Mouse (Mus musculus) liver, embryonic 13.5 days (tissue): Measurements from ENCODE around the gene Rusc2. TPM values are rescaled to one million over a fixed set of nuclear protein-coding genes. Genes with fewer than 3 reads are reported as not detected.

ENCODE experiments used
- ATAC-seq: fragments of 200-750 bp; cut with Nextera tagmentation; 2 replicates; pipeline ENCODE4 v1.8.0; 2017; ENCODE audit warnings: low read depth, mild to moderate bottlenecking, moderate number of reproducible peaks, moderate library complexity
- DNase-seq: peaks from one replicate; pipeline ENCODE4 v3.0.0; 2022
- H3K27ac ChIP-seq: fragments of 300-500 bp; sonication (generic); 2 replicates; pipeline ENCODE4 v1.5.1; 2015; ENCODE audit warnings: moderate library complexity, mild to moderate bottlenecking, inconsistent platforms
- H3K27me3 ChIP-seq: fragments of 300-500 bp; sonication (generic); 2 replicates; pipeline ENCODE4 v1.6.1; 2015; ENCODE audit warnings: mild to moderate bottlenecking, inconsistent platforms
- H3K36me3 ChIP-seq: fragments of 300-500 bp; sonication (generic); 2 replicates; pipeline ENCODE4 v1.6.1; 2015; ENCODE audit warnings: mild to moderate bottlenecking, inconsistent platforms
- H3K4me1 ChIP-seq: fragments of 300-500 bp; sonication (generic); replicated peaks from 2 replicates; pipeline ENCODE4 v1.6.1; 2015; ENCODE audit warnings: inconsistent platforms
- H3K4me2 ChIP-seq: fragments of 300-500 bp; sonication (generic); 2 replicates; pipeline ENCODE4 v1.6.1; 2015; ENCODE audit warnings: inconsistent platforms, mild to moderate bottlenecking, moderate library complexity
- H3K4me3 ChIP-seq: fragments of 300-500 bp; sonication (generic); replicated peaks from 2 replicates; pipeline ENCODE4 v1.5.1; 2015; ENCODE audit warnings: mild to moderate bottlenecking, inconsistent platforms
- H3K9ac ChIP-seq: fragments of 300-500 bp; sonication (generic); 2 replicates; pipeline ENCODE4 v1.6.1; 2015; ENCODE audit warnings: mild to moderate bottlenecking, inconsistent platforms
- H3K9me3 ChIP-seq: fragments of 300-500 bp; sonication (generic); replicated peaks from 2 replicates; pipeline ENCODE4 v1.6.1; 2016; ENCODE audit warnings: inconsistent platforms
- WGBS: fragments of 180-500 bp; shearing (Covaris S2); methylation state at CpG from one replicate; pipeline ENCODE4 v1.1.7; 2015; ENCODE audit not compliant: insufficient replicate concordance; 5-methylcytosine and 5-hydroxymethylcytosine counted together
- polyA plus RNA-seq: library from polyadenylated mRNA; unstranded; fragments of >200 nt; fragmentation: Nextera tagmentation; extraction: Ambion mirVana; gene quantifications from 2 replicates; pipeline ENCODE4 v1.2.1, GENCODE M21; 2015

Gene Rusc2
- 0.75 and 0.82 TPM in 2 replicates for polyA plus RNA-seq

DNA sequence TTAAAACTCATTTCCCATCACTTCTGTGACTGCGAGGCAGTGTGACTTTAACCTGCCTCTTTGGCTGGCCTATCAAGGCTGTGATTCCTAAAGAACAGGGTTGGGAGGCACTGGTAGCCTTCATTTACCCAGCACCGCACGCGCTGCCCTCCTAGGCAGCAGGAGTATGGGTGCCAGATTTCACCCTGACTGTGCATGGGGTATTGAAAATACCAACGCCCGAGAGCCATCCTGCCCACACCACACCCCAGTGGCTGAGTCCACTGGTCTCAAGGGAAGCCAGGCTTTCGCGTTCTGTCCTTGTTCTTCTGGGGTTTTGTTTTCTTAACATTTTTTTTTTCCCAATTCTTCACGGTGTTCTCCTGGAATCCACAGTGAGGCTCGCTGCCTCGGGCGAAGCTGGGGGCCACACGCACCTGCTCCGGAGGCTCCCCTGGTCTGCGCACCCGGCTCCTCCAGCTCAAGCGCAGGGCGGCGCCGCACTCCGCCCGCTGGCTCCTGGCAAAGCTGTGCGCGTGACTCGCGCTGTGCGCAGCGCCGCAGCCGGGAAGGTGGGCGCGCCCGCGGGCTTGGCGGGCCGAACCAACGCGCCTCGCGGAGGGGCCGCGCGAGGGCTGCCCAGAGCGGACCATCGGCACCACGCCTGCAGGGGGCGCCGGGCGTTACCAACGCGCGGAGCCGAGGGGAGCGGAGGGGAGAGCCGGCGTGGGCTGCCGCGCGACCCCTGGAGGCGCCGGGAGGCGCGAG lies at the start of gene Rusc2:
TSS of gene Rusc2 (plus strand) at position 572 of the 747 bp plus-strand sequence.
- Histone ChIP-seq H3K9me3 (no peaks in the 10 kb centered on the region), H3K27me3 (peaks cover 31% of the 10 kb centered on the region), H3K27ac (no peak within 1 kb of the TSS), H3K36me3 (no peaks in the 10 kb centered on the region), H3K9ac (peak within 1 kb of the TSS; percentile 55), H3K4me2 (peak within 1 kb of the TSS; percentile 71), H3K4me1 (peaks cover 8% of the 10 kb centered on the region), H3K4me3 (peak within 1 kb of the TSS; percentile 57)
- DNase-seq (peak; percentile 8), ATAC-seq (peak; percentile 59; the same call in 1 of the 2 replicates)
- 2% methylated on average over 61 of the region's 63 CpGs for WGBS

DNA sequence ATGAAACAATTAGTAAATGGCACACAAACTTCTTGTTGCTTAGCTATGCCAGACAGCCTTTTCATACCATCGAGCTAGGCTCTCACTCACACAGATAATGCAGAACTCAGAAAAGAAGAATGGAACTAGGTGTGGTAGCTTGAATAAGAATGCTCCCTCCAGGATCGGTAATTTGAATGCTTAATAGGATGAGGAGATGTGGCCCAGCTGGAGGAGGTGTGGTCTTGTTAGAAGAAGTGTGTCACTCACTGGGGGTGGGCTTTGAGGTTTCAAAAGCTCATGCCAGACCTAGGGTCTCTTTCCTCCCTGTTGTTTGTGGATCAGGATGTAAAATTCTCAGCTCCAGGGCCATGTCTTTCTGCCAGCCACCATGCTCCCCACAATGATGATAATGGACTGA lies 47.0 kb upstream of the Rusc2 start:
- Histone ChIP-seq H3K4me1 (no peaks in the 10 kb centered on the region), H3K4me2 (no peak overlapping the region), H3K27me3 (no peaks in the 10 kb centered on the region), H3K9me3 (0 out of 2 replicates have a peak, but pooled peaks cover 7% of the 10 kb centered on the region), H3K4me3 (no peak overlapping the region), H3K9ac (no peak overlapping the region), H3K36me3 (no peaks in the 10 kb centered on the region), H3K27ac (no peak overlapping the region)
- ATAC-seq (no peak), DNase-seq (no peak)
- WGBS = 47% methylated on average over 2 of the region's 2 CpGs

- Histone ChIP-seq H3K27me3 (no peaks in the 10 kb centered on the region), H3K4me2 (no peak overlapping the region), H3K36me3 (no peaks in the 10 kb centered on the region), H3K9me3 (0 out of 2 replicates have a peak, but pooled peaks cover 7% of the 10 kb centered on the region), H3K4me1 (no peaks in the 10 kb centered on the region), H3K9ac (no peak overlapping the region), H3K4me3 (no peak overlapping the region), H3K27ac (no peak overlapping the region)
- no peak for ATAC-seq
- no peak for DNase-seq
Measured at GRCm38 (mm10) chr4:43336176-43336575, 45.6 kb upstream of the Rusc2 start.

DNA sequence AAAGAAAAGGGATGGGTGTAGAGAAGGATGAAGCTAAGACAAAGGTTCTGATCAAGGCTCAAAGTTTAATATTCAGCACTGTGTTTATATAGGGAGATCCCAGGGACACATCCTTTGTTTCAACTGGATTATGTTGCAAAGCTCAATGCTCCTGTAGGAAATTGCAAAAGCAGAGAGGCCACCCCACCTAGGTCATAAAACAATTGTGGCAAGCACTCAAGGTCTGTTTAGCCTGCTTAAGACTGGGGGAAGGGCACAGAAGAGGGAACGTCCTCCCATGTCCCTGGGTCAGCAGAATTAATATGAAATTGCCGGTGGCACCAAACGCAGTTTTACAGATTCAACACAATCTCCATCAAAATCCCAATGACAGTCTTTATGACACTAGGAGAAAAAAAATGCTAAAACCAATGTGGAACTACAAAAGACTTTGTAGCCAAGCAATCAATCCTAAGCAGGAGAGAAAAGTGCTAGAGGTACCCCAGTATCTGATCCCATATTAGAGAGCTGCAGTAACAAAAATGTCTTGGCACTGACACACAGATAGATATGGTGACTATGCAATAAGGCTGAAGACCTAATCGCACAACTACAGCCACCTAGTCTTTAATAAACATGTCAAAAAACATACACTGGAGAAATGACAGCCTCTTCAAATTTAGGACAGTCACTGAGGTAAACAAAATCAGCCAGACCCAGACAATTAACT lies 41.5 kb upstream of the Rusc2 start:
- H3K4me3 ChIP-seq = no peak overlapping the region
- H3K36me3 ChIP-seq = no peaks in the 10 kb centered on the region
- H3K4me1 ChIP-seq = no peaks in the 10 kb centered on the region
- H3K9ac ChIP-seq = no peak overlapping the region
- no peak overlapping the region for H3K4me2 ChIP-seq
- H3K27me3 ChIP-seq = no peaks in the 10 kb centered on the region
- WGBS = 61% methylated on average over 4 of the region's 4 CpGs
- DNase-seq = no peak
- ATAC-seq = no peak
- 0 out of 2 replicates have a peak, but pooled peaks cover 7% of the 10 kb centered on the region for H3K9me3 ChIP-seq
- H3K27ac ChIP-seq = no peak overlapping the region

- Histone ChIP-seq H3K4me3 (no peak overlapping the region), H3K9ac (no peak overlapping the region), H3K4me1 (no peaks in the 10 kb centered on the region), H3K27ac (no peak overlapping the region), H3K4me2 (no peak overlapping the region), H3K27me3 (no peaks in the 10 kb centered on the region), H3K36me3 (no peaks in the 10 kb centered on the region), H3K9me3 (0 out of 2 replicates have a peak, but pooled peaks cover 4% of the 10 kb centered on the region)
- 61% methylated on average over 7 of the region's 7 CpGs for WGBS
- DNase-seq (no peak), ATAC-seq (no peak)
Measured at GRCm38 (mm10) chr4:43341276-43341891, 40.4 kb upstream of the Rusc2 start.

DNA sequence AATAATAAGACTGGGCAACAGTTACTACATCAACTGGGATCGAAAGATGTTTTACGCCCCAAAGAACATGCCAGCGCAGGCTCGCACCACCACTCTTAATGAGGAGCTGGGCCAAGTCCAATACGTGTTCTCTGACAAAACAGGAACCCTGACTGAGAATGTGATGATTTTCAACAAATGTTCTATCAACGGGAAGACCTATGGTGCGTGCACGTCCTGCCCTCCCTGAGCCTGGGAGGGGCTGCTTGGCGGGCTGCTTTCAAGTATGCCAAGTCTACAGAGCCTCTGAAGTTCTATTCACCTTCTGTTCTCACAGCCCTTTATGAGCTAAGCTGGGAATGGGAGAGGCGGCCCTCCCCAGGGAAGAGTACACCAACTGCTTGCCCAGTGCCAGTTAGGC lies 39.3 kb upstream of the Rusc2 start:
- no peaks in the 10 kb centered on the region for H3K36me3 ChIP-seq
- no peaks in the 10 kb centered on the region for H3K9me3 ChIP-seq
- H3K4me3 ChIP-seq = no peak overlapping the region
- no peak overlapping the region for H3K27ac ChIP-seq
- ATAC-seq (no peak), DNase-seq (no peak)
- H3K4me1 ChIP-seq = no peaks in the 10 kb centered on the region
- no peaks in the 10 kb centered on the region for H3K27me3 ChIP-seq
- no peak overlapping the region for H3K4me2 ChIP-seq
- H3K9ac ChIP-seq = no peak overlapping the region
- 82% methylated on average over 10 of the region's 10 CpGs for WGBS

GRCm38 (mm10) chr4:43344932-43345331 lies 36.8 kb upstream of the Rusc2 start:
- no peaks in the 10 kb centered on the region for H3K9me3 ChIP-seq
- H3K27me3 ChIP-seq = no peaks in the 10 kb centered on the region
- WGBS = 58% methylated on average over 2 of the region's 2 CpGs
- DNase-seq (no peak), ATAC-seq (no peak)
- H3K4me2 ChIP-seq = no peak overlapping the region
- H3K4me1 ChIP-seq = no peaks in the 10 kb centered on the region
- no peak overlapping the region for H3K27ac ChIP-seq
- no peak overlapping the region for H3K4me3 ChIP-seq
- H3K36me3 ChIP-seq = no peaks in the 10 kb centered on the region
- H3K9ac ChIP-seq = no peak overlapping the region

DNA sequence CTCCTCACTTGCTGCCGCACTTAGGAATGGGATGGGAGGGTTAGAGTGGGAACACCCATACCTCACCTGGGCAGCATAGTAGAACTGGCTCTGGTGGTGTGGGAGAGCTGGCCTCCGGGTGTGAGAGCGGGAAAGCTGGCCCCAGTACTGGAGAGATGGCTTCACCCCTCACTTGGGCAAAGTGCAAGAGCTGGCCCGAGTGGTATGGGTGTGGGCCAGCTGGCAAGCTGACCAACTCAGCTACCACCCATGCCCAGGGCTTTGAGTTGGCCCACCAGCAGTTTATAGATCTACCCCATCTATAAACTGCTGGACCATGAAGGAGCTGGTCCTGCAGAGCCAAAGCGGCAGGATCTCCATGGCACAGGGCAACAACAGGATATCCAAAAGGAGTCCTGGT lies 32.6 kb upstream of the Rusc2 start:
- DNase-seq (no peak), ATAC-seq (no peak)
- Histone ChIP-seq H3K27ac (no peak overlapping the region), H3K4me2 (no peak overlapping the region), H3K4me3 (no peak overlapping the region), H3K36me3 (no peaks in the 10 kb centered on the region), H3K9me3 (no peaks in the 10 kb centered on the region), H3K4me1 (no peaks in the 10 kb centered on the region), H3K27me3 (no peaks in the 10 kb centered on the region), H3K9ac (no peak overlapping the region)
- 65% methylated on average over 5 of the region's 5 CpGs for WGBS

DNA sequence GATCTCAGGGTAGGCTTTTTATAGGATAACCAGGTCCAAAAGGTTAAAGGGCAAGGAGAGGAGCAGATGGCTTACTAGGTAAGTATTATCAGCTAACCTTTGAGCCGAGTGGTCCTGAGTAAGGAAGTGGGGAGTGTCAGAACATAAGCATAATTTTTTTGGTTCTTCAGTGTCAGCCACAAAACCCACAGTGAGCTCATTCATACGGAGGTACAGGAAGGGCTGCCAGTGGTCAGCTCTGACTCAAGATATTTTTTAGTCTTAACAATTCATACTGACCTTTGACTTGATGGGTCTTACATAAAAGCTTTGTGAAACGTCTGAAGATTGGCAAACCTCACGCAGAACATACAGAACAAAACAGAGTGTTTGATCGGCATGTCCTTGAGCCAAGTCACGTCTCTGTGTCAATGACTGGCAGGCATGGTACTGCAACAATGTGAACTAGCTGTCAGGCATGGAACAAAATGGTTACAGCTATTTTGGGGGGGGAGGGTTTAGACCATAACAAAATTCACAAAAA lies 31.7 kb upstream of the Rusc2 start:
- Histone ChIP-seq H3K4me1 (no peaks in the 10 kb centered on the region), H3K36me3 (no peaks in the 10 kb centered on the region), H3K27ac (no peak overlapping the region), H3K27me3 (no peaks in the 10 kb centered on the region), H3K4me3 (no peak overlapping the region), H3K9me3 (no peaks in the 10 kb centered on the region), H3K4me2 (no peak overlapping the region), H3K9ac (no peak overlapping the region)
- ATAC-seq = no peak
- WGBS = 33% methylated on average over 6 of the region's 6 CpGs
- DNase-seq = no peak

DNA sequence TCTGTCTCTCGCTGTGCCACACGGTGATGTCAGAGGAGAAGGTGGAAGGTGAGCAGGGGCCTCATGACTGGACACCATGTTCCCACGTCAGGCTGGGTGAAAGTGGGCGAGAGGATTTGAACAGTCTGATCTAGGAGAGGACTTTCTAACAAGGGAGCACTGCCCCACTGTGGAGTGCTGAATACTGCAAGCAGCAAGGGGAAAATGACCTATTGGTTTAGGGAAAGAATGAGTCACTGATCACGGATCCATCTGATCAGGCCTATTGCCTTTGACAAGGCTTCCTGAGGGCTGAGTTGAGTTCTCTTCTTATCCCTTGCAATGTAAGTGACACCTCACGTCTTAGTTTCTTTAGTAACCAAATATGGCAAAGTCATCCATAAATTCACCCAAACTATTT lies 28.1 kb upstream of the Rusc2 start:
- no peaks in the 10 kb centered on the region for H3K36me3 ChIP-seq
- H3K4me1 ChIP-seq = no peaks in the 10 kb centered on the region
- H3K4me2 ChIP-seq = no peak overlapping the region
- no peak overlapping the region for H3K4me3 ChIP-seq
- WGBS = 70% methylated on average over 6 of the region's 6 CpGs
- no peaks in the 10 kb centered on the region for H3K9me3 ChIP-seq
- H3K27me3 ChIP-seq = no peaks in the 10 kb centered on the region
- H3K27ac ChIP-seq = no peak overlapping the region
- no peak for ATAC-seq
- H3K9ac ChIP-seq = no peak overlapping the region
- no peak for DNase-seq

DNA sequence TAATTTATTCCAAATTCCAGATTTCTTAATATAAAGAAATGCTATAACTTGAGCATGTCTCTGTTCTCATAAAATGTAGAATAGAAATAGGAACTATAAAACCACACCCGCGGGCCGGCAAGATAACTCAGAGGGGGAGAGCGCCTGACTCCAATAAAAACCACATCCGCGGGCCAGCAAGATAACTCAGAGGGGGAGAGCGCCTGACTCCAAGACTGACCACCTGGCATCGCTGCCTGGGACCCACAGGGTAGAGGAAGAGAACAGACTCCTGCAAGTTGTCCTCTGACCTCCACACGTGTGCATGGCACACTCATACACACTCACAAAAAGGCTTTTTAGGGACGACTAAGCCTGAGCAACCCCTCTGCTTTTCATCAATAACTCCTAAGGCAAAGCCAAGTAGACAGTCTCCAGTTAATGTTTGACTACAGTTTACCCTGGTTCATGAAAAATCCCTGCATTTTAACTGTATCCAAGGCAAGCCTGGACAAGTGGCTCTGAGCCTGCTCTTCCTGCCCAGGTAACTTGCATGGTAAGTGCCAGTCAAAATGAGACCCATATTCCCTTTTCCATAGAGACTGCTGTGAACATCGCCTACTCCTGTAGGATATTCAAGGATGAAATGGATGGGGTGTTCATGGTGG lies 16.7 kb upstream of the Rusc2 start:
- H3K4me1 ChIP-seq = no peaks in the 10 kb centered on the region; the same call in 1 of the 2 replicates
- H3K9me3 ChIP-seq = no peaks in the 10 kb centered on the region
- H3K36me3 ChIP-seq = no peaks in the 10 kb centered on the region
- no peak overlapping the region for H3K4me3 ChIP-seq
- no peak for ATAC-seq
- no peak overlapping the region for H3K4me2 ChIP-seq
- 44% methylated on average over 11 of the region's 11 CpGs for WGBS
- no peak overlapping the region for H3K27ac ChIP-seq
- H3K27me3 ChIP-seq = no peaks in the 10 kb centered on the region
- no peak for DNase-seq
- no peak overlapping the region for H3K9ac ChIP-seq
